Mouse (Mus musculus): Measurements from ENCODE around the gene Dspp. TPM values are rescaled to one million over a fixed set of nuclear protein-coding genes. Genes with fewer than 3 reads are reported as not detected.

Gene Dspp
- not detected for total RNA-seq (2023)

GRCm38 (mm10) chr5:104170412-104170811 is at the start of gene Dspp:
Gene Dspp, plus strand, starts transcription at chr5:104170712.

GRCm38 (mm10) chr5:104202351-104202750 is 31.8 kb downstream of the Dspp start, which contains the start of gene Dmp1:
Gene Dmp1, plus strand, starts transcription at chr5:104202613.

Other genes starting within 250 kb of the Dspp start
- not detected for gene Hsd17b13, start 193.3 kb upstream of the Dspp start, total RNA-seq (2023)
- 100 to 1,000 TPM; 149 to 152 TPM for gene Hsd17b11, start 148.8 kb upstream of the Dspp start, total RNA-seq (2023)
- gene Nudt9, start 124.4 kb upstream of the Dspp start, total RNA-seq (2023): 10 to 100 TPM; 14.3 to 18.6 TPM
- not detected for gene Gm17660, start 93.1 kb upstream of the Dspp start, total RNA-seq (2023)
- gene Sparcl1, start 57.0 kb upstream of the Dspp start, total RNA-seq (2023): not detected
- not detected for gene Dmp1, start 31.9 kb downstream of the Dspp start, total RNA-seq (2023)
- 1 to 10 TPM in 1 of 2 experiments, under 1 TPM in 1; 0.89 to 1.5 TPM for gene Ibsp, start 128.5 kb downstream of the Dspp start, total RNA-seq (2023)
- not detected for gene Mepe, start 154.6 kb downstream of the Dspp start, total RNA-seq (2023)